Mouse (Mus musculus) stomach, embryonic 14.5 days (tissue): Measurements from ENCODE around the gene Tff2. TPM values are rescaled to one million over a fixed set of nuclear protein-coding genes. Genes with fewer than 3 reads are reported as not detected.

Experiments
- ATAC-seq: fragments of 200-750 bp; cut with Nextera tagmentation; 2 replicates; pipeline ENCODE4 v1.8.0; 2017; ENCODE audit warnings: low read depth, moderate TSS enrichment; ENCODE audit not compliant: insufficient number of reproducible peaks, insufficient read depth, low FRiP score
- H3K27ac ChIP-seq: fragments of 300-500 bp; sonication (generic); 2 replicates; pipeline ENCODE4 v1.5.1; 2014; ENCODE audit warnings: mild to moderate bottlenecking, low read length, moderate library complexity, mixed read lengths
- H3K27me3 ChIP-seq: fragments of 300-500 bp; sonication (generic); 2 replicates; pipeline ENCODE4 v1.6.1; 2014; ENCODE audit warnings: low read length, control low read depth, mixed read lengths; ENCODE audit not compliant: control insufficient read depth, insufficient read depth
- H3K36me3 ChIP-seq: fragments of 300-500 bp; sonication (generic); 2 replicates; pipeline ENCODE4 v1.6.1; 2014; ENCODE audit warnings: mild to moderate bottlenecking, control low read depth, low read length, moderate library complexity, mixed read lengths; ENCODE audit not compliant: control insufficient read depth, insufficient read depth
- H3K4me1 ChIP-seq: fragments of 300-500 bp; sonication (generic); 2 replicates; pipeline ENCODE4 v1.6.1; 2014; ENCODE audit warnings: low read length, control low read depth, mixed read lengths; ENCODE audit not compliant: control insufficient read depth, insufficient read depth
- H3K4me2 ChIP-seq: fragments of 300-500 bp; sonication (generic); replicated peaks from 2 replicates; pipeline ENCODE4 v1.6.1; 2014; ENCODE audit warnings: low read depth, low read length, control low read depth
- H3K4me3 ChIP-seq: fragments of 300-500 bp; sonication (generic); 2 replicates; pipeline ENCODE4 v1.5.1; 2014; ENCODE audit warnings: low read depth, low read length, control low read depth
- H3K9ac ChIP-seq: fragments of 300-500 bp; sonication (generic); replicated peaks from 2 replicates; pipeline ENCODE4 v1.6.1; 2014; ENCODE audit warnings: low read depth, mild to moderate bottlenecking, control low read depth, low read length, moderate library complexity, mixed read lengths
- H3K9me3 ChIP-seq: fragments of 300-500 bp; sonication (generic); 2 replicates; pipeline ENCODE4 v1.6.1; 2016; ENCODE audit warnings: low read depth, low read length, control low read depth; ENCODE audit not compliant: control insufficient read depth
- WGBS: fragments of 180-500 bp; shearing (Covaris S2); extraction: QIAGEN DNeasy Blood & Tissue Kit; methylation state at CpG from one replicate; pipeline ENCODE4 v1.1.7; 2014; 5-methylcytosine and 5-hydroxymethylcytosine counted together
- polyA plus RNA-seq: library from polyadenylated mRNA; unstranded; fragments of >200 nt; fragmentation: Nextera tagmentation; extraction: Ambion mirVana; gene quantifications from 2 replicates; pipeline ENCODE4 v1.2.1, GENCODE M21; 2014

The Tff2 gene
- polyA plus RNA-seq, 1 experiment from 2014 or later = 17.7 TPM

- H3K9ac ChIP-seq = no peak overlapping the region
- no peak overlapping the region for H3K27ac ChIP-seq
- H3K36me3 ChIP-seq = no peaks in the 10 kb centered on the region
- H3K4me2 ChIP-seq = no peak overlapping the region
- H3K9me3 ChIP-seq = no peaks in the 10 kb centered on the region
- no peaks in the 10 kb centered on the region for H3K4me1 ChIP-seq
- no peaks in the 10 kb centered on the region for H3K27me3 ChIP-seq
- H3K4me3 ChIP-seq = no peak overlapping the region
- ATAC-seq = no peak
- 91% methylated on average over 15 of the region's 15 CpGs for WGBS
Measured at GRCm38 (mm10) chr17:31108388-31108787, 35.7 kb downstream of the Tff2 start.

- Histone ChIP-seq H3K4me1 (no peaks in the 10 kb centered on the region), H3K4me3 (no peak overlapping the region), H3K4me2 (no peak overlapping the region), H3K27me3 (no peaks in the 10 kb centered on the region), H3K36me3 (no peaks in the 10 kb centered on the region), H3K9ac (no peak overlapping the region), H3K27ac (no peak overlapping the region), H3K9me3 (no peaks in the 10 kb centered on the region)
- WGBS = 89% methylated on average over 8 of the region's 8 CpGs
- ATAC-seq = no peak
Measured at GRCm38 (mm10) chr17:31103823-31104222, 40.3 kb downstream of the Tff2 start.

- Histone ChIP-seq H3K27ac (no peak overlapping the region), H3K36me3 (no peaks in the 10 kb centered on the region), H3K4me1 (no peaks in the 10 kb centered on the region), H3K4me2 (no peak overlapping the region), H3K9me3 (no peaks in the 10 kb centered on the region), H3K9ac (no peak overlapping the region), H3K27me3 (no peaks in the 10 kb centered on the region), H3K4me3 (no peak overlapping the region)
- ATAC-seq = no peak
- 89% methylated on average over 8 of the region's 8 CpGs for WGBS
Measured at GRCm38 (mm10) chr17:31103007-31103570, 41.0 kb downstream of the Tff2 start.

- H3K9me3 ChIP-seq = no peaks in the 10 kb centered on the region
- H3K9ac ChIP-seq = no peak overlapping the region
- 70% methylated on average over 5 of the region's 5 CpGs for WGBS
- H3K4me2 ChIP-seq = no peak overlapping the region
- H3K27me3 ChIP-seq = no peaks in the 10 kb centered on the region
- ATAC-seq = no peak
- no peak overlapping the region for H3K4me3 ChIP-seq
- no peak overlapping the region for H3K27ac ChIP-seq
- H3K4me1 ChIP-seq = no peaks in the 10 kb centered on the region
- H3K36me3 ChIP-seq = no peaks in the 10 kb centered on the region
Measured at GRCm38 (mm10) chr17:31098788-31099187, 45.3 kb downstream of the Tff2 start.

- WGBS = 96% methylated on average over 2 of the region's 2 CpGs
Measured at GRCm38 (mm10) chr17:31096893-31097292, 47.2 kb downstream of the Tff2 start.

GRCm38 (mm10) chr17:31095570-31095969, 48.5 kb downstream of the Tff2 start:
- H3K9ac ChIP-seq = no peak overlapping the region
- H3K27ac ChIP-seq = no peak overlapping the region
- no peak overlapping the region for H3K4me3 ChIP-seq
- no peak for ATAC-seq
- no peak overlapping the region for H3K4me2 ChIP-seq
- no peaks in the 10 kb centered on the region for H3K9me3 ChIP-seq
- 77% methylated on average over 7 of the region's 7 CpGs for WGBS
- H3K27me3 ChIP-seq = no peaks in the 10 kb centered on the region
- no peaks in the 10 kb centered on the region for H3K4me1 ChIP-seq
- H3K36me3 ChIP-seq = no peaks in the 10 kb centered on the region

More at GRCm38 (mm10) chr17:31096893-31097292, 47.2 kb downstream of the Tff2 start:
- no peaks in the 10 kb centered on the region for H3K4me1 ChIP-seq
- no peaks in the 10 kb centered on the region for H3K36me3 ChIP-seq
- H3K4me3 ChIP-seq = no peak overlapping the region
- no peaks in the 10 kb centered on the region for H3K9me3 ChIP-seq
- H3K27me3 ChIP-seq = no peaks in the 10 kb centered on the region
- H3K4me2 ChIP-seq = no peak overlapping the region
- no peak overlapping the region for H3K27ac ChIP-seq
- H3K9ac ChIP-seq = no peak overlapping the region
- no peak for ATAC-seq

- Histone ChIP-seq H3K27ac (no peak overlapping the region), H3K9me3 (no peaks in the 10 kb centered on the region), H3K27me3 (no peaks in the 10 kb centered on the region), H3K4me2 (no peak overlapping the region), H3K36me3 (no peaks in the 10 kb centered on the region), H3K4me1 (0 out of 2 replicates have a peak, but pooled peaks cover 1% of the 10 kb centered on the region), H3K9ac (no peak overlapping the region), H3K4me3 (no peak overlapping the region)
- 65% methylated on average over 5 of the region's 5 CpGs for whole genome bisulfite sequencing
- ATAC-seq = no peak
Measured at GRCm38 (mm10) chr17:31094781-31095180, 49.3 kb downstream of the Tff2 start.

Other genes with a start within 250 kb of the Tff2 start
- gene Glp1r, start 242.5 kb downstream of the Tff2 start, polyA plus RNA-seq = 0.14 and 0.23 TPM in 2 replicates
- not detected in 2 replicates for gene Umodl1, start 189.6 kb downstream of the Tff2 start, polyA plus RNA-seq
- gene Abcg1, start 86.6 kb downstream of the Tff2 start, polyA plus RNA-seq = 5.9 and 6.6 TPM in 2 replicates
- gene Tff3, start 14.6 kb downstream of the Tff2 start, polyA plus RNA-seq = 21.9 and 22.6 TPM in 2 replicates
- gene Tff1, start 21.0 kb upstream of the Tff2 start, polyA plus RNA-seq = 83.1 and 87.0 TPM in 2 replicates
- gene Tmprss3, start 54.7 kb upstream of the Tff2 start, polyA plus RNA-seq = 0.34 and 0.43 TPM in 2 replicates
- gene Ubash3a, start 63.6 kb upstream of the Tff2 start, polyA plus RNA-seq = 0.21 and 0.49 TPM in 2 replicates
- 0.50 and 0.62 TPM in 2 replicates for gene Rsph1, start 133.1 kb upstream of the Tff2 start, polyA plus RNA-seq
- gene Slc37a1, start 142.5 kb upstream of the Tff2 start, polyA plus RNA-seq = 7.9 and 10.1 TPM in 2 replicates
- 39.6 and 42.8 TPM in 2 replicates for gene Pde9a, start 241.9 kb upstream of the Tff2 start, polyA plus RNA-seq